Mouse (Mus musculus) hindlimb bud, embryonic 11.5 days (tissue): ENCODE results near the gene Gm20458.

Source experiments
- DNase-seq: peaks from one replicate; pipeline ENCODE4 v3.0.0-alpha.2; 2012; ENCODE audit warnings: low read depth, low spot score; ENCODE audit errors: extremely low spot score

The Gm20458 gene

DNA sequence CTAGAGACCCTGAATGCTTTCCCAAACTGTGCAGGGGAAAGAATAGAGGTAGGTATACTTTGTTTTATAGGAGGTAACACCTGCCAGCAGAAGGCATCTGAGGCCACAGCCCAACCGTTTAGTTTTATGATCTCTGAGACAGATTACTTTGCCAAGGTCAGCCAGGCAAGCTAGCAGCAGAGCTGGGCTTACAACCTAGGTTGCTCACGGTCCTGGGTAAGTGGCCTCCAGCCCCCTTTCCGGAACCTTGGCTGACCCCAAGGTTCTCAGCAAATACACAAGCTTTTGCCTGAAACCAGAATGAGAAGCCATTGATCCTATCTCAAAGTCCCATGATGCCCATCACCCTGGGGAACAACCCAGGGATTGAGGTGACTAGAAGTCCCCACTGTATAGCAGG is 26.1 kb upstream of the Gm20458 start:
- no peak for DNase-seq

DNA sequence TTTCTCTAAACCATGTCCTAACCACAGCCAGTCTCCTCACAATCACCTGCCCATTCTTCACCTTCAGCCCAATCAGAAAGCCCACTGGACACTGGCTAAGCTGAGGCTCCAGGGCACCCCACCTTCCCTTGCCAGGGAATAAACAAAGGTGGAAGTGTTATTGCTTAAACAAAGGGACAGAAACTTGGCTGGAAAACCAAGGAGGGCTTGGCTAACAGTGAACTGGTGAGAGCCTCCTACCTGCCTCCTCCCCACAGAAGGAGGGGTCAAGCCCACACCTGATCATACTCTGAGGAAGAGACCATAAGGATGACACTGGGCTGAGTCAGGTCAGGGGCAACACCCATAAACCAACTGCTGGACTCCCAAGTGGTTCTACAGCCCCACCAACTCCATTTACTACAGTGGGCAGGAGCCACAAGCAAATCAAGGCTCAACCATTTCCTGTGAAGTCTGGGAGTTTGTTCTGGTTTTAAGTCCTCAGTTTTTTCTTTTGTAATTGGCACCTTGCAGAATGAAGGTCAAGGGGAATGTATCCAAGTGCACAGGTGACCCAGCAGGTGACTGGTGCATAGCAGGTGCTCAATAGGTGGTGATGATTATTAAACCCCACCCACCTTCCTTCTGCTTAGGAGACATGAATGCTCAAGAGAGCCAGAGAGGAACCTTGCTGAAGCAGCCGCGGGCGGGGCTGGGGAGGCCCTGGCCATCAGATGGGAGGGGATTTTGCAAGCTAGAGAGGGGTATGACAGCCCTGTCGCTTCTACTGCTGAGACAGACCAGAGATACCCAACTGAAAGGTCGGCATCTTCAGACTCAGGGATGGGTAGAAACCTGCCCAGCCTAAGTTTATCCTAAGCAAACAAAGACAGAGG is 25.3 kb upstream of the Gm20458 start:
- no peak for DNase-seq

DNA sequence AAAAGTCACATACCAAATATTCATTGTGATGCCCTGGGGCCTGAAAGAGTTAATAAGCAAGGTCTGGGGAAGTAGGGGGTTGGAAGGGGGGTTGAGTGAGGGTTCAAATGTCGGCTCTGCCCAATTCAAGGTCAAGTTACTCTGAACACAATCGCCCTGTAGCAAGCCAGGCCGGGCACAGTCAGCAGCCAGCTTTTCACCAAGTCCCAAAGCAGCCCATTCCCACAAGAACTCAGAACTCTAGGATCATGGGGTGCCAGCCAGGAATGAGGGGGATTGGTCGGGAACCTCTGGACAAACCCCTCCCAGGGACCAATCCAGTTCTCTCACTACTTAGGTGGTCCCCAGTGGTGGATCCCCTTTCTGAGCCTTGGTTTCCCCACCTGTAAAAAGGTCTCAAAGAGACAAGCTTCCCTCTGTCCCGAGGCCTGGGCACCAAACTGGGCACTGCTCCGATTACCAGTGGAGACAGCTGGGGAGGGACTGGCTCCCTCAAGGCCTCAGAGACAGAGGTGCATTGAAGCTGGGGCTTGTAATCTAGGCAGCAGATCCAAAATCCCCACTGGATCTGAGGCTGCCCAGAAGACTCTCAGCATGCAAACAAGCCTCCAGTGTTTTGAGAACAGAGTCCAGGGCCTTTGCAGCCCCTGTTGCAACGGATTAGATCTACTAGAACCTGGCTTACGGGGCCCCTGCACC is 24.4 kb upstream of the Gm20458 start:
- DNase-seq = no peak

DNA sequence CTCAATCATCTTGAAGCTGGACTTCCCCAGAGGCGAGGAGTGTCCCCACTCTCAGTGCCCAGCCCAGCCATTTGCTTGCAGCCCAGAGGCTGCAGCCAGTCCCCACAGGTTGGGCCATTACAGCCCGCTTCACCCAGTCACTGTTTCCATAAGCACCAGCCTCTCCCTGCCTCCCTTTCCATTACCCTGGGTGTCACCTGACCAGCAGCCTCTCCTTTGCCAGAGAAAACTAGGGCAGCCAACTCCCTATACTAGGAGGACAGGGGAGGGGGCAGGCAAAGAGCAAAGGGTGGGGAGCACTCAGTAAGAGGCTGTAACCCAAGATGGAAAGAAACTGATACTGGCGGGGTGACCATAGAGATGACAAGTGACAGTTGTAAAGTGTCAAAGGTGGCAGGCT is 23.8 kb upstream of the Gm20458 start:
- DNase-seq = no peak

DNA sequence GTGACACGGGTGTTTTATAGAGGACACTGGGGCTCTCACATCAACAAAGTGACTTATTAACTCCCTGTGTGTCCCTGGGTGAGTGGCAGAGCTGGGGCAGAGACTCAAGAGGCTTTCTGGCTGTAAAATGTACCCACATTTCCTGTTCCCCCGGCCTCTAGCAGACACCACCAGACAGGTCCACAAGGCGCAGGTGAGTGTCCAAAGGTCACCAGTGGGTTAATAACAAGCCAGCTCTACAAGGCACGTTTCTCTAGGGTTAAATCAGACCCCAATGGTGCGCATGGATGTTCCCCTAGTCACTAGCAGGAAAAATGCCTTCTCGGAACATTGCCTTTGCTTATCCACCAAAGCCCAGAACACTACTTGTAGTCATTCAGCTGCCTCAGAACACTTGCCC is 23.1 kb upstream of the Gm20458 start:
- no peak for DNase-seq

DNA sequence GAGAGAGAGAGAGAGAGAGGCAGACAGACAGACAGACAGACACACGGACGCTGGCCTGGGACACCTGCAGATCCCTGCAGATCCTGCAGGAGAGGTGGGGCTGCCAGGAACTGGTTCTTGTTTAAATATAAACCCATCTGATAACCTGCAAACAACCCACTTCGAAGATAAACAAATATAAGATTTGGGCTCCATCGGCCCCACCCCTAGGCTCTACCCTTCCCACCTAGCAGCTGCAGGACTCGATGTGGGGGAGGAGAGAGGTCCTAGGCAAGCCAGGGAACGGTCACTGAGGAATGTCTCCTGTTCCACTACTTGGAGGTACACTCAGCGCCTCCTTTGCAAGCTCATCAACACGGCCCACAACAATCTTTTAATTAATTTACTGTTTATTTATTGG is 22.5 kb upstream of the Gm20458 start:
- DNase-seq = no peak

DNA sequence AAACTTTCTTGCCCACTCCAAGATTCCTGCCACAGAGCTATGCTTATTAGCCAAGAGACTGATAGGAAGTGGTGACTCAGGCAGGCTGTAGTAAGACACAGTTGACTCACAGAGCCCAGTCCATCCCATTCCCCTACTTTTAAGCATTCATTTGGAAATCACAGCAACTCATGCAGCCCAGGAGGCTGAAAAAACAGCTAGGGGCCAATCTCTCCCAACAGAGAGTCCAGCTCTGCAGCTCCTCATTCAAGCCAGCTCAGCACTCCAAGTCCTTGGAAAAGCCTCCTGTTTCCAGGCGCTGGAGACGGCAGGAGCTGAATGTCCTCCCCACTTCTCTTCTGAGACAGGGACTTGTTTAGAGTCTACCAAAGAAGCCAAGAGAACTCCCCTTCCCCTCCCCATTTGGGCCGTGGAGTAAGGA is 21.8 kb upstream of the Gm20458 start:
- no peak for DNase-seq

DNA sequence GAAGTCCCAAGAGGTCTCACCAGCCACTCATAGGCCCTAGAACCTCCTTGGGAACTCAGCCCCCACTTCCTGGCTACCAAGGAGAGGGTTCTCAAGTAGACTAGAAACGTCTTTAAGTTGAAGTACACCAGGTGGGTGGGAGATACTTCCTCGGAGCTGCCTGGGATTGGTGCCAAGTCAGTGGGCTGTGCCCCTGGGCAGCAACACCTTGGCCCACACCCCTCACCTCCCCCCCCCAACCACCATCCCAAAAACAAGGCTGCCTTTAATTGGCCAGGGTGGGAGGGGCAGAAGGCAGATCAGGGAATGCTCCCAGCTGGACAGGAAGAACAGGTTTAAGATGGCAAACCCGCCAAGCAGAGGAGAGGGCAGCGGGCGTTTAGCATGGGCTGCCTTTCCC is 20.5 kb upstream of the Gm20458 start:
- no peak for DNase-seq

DNA sequence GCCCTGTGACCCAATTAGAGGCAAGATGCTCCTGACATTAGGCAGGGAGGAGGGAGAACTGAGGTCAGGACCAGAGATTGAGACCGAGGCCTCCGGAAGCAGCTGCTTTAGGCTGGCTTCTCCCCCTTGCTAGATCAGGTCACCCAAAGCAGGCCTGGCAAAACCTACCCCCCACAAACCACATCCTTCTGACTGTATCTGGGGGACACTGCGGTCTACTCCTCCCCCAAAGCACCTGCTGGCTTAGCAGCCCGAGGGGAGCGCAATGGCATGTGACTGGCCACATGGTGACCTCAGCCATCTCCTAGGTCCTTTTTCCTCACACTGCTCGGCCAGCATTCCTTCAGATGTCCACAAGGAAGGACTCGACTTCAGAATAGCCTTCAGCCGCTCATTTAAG is 19.6 kb upstream of the Gm20458 start:
- no peak for DNase-seq

DNA sequence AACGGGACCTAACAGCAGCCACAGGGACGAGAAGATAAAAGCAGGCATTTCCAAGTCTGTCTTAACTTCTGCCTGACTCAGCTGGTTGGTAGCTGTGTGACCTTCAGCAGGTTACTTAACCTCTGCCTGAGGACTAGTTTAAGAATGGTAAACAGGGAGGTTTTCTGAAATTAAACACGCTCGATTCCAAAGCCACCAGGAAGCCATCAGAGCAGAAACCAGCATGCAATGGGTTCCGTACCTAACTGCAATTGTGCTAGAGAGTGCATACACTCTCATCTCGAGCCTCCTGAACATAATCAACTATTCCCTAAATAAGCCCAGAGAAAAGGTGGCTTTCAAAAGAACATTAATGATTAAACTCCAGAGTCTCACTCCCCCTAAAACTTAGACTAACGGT is 19.0 kb upstream of the Gm20458 start:
- no peak for DNase-seq

DNA sequence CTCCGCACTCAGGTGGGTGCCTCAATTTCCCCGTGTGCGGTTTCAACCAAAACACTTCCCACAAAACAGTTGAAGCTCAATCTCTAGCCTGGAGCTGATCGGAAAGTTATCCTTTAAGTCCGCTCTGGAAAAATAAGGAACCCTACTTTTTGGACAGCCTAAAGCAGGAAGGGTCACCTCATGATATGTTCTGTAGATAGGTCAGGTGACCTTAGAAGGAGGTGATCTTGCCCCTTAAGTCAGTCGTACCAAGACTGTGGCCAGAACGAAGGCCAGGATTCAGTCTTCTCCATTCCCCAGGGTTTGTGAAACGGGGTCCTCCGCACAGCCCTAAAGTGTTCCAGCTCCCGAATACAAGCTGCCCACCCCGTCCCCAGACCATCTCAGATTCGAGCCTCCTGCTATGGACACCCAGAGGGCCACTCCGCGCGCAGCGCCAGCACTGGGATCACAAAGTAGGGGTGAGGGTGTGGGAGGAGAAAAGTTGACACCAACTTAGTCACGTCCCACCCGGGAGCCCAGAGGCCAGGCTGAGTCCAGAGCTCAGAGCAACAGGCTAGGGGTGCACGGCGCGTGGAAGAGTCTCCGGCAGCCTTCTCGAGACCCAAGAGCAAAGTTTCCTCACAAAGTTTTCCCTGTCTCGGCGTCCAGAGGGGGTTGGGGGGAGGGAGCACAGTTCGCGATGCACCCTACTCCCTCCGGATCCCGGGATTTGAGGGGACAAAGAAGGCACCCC is 18.3 kb upstream of the Gm20458 start:
- DNase-seq = no peak

DNA sequence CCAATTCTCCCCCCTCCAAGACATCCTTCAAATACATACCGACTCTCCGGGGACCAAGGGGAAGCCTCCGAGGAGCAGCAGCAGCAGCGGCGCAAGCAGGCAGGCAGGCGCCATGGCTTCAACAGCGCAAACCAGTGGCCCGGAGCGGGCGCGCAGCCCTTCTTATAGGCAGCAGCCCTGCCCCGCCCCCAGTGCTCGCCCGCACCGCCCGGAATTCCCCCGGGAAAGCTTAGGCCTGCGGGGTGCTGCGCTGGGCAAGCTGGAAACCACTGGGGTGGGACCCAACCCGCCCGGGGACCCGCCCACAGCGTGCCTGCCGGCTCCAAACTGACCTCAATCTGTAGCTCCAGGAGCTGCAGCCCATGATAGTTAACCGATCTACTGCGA is 17.7 kb upstream of the Gm20458 start:
- no peak for DNase-seq

DNA sequence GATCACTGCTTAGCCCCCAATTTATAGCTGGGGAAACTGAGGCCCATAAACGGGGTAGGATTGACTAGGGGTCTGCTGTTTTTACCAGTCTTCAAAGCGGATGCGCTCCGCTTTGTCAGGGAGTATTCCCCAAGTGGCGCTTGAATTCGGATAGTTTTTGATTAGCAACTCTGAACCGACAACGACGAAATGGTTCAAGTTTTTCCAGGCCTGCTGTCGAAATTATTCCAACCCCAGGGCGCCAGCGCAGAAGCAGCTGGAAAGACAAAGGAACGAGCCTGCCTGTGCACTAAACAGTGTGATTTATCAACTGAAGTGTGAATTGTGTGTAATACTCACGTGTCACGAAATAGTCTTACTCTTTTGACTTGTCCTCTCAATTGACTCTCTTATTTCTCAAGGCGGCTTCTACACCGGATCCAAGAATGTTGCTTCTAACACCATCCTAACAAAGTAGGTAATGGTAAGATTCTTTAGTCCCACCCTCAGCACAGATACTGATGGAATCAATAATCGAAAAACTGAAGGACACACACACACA is 17.2 kb upstream of the Gm20458 start, which contains the start of gene Sdc4:
Gene Sdc4 (minus strand): TSS at position 428 of the 541 bp plus-strand sequence.
- no peak for DNase-seq

DNA sequence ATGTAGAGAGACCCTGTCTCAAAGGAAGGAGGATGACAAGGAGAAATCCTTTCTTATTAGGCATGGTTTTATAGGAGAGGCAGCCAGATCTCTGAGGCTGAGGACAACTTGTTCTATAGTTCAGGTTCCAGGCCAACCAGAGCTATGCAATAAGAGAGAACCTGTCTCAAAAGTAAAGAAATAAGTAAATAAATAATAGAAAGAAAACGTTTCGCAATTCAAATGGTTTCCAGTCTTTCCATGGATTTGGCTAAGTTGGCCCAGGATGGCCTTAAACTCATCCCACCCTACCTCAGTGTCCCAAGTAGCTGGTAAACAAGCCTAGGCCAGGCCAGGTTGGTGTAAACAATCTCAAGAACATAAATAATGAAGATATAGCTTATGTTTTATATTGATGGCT is 16.1 kb upstream of the Gm20458 start:
- no peak for DNase-seq

DNA sequence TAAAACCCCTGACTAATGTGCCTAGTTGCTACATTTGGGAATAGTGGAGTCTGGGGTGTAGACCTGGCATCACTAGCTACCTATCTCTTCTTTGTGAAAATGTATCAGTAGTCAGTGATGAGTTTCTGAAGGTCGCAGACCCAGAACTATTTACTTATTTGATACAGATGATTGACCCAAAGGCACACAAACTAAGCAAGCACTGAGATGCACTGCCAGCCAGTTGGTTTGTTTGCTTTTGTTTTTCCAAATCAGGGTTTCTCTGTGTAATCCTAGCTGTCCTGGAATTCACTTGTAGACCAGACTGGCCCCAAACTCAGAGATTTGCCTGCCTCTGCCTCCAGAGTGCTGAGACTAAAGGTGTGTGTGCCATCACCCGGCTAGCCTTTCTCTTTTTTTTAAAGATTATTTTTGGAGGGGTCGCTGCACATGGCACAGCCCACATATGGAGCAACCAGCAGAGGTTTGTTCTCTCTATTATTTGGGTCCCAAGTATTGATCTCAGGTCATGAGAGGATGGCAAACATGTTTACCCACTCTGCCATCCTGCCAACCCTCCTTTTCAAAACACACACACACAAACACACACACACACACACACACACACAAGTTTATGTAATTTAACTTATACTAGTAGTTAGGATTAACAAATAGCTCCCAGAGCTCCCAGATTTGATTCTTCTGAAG is 15.2 kb upstream of the Gm20458 start:
- DNase-seq = no peak

DNA sequence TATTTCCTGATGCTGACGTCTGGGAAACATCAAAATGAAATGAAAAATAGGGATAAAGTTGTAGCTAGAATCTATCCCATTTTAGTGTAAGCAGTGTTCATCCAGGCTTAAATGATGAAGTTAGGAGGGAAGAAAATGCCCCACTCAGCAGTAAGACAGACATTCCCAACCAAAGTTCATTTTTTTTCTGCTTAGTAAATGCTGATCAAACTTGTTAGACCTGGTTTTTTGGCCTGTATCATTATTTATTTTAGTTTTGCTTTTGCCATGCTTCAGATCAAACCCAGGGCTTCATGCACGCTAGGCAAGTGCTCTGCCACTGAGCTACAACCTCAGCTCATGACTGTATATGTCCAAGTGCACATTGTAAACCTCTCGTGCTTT is 14.7 kb upstream of the Gm20458 start:
- no peak for DNase-seq

DNA sequence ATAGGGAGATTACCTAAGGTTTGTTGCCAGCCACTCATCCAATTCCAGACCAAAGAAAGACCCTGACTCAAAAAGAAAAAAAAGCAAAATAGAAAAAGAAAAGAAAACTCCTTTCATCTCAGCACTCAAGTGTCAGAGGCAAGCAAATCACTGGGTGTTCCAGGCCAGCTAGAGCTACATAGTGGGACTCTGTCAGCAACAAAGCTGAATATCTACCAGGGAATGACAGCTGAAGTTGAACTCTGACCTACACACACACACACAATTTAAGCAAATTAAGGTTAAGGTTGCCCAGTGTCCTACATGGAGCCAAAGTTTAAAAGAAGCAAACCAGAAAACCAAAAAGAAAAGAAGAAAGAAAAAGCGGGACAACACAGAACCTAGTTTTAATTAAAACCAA is 12.6 kb upstream of the Gm20458 start:
- no peak for DNase-seq

DNA sequence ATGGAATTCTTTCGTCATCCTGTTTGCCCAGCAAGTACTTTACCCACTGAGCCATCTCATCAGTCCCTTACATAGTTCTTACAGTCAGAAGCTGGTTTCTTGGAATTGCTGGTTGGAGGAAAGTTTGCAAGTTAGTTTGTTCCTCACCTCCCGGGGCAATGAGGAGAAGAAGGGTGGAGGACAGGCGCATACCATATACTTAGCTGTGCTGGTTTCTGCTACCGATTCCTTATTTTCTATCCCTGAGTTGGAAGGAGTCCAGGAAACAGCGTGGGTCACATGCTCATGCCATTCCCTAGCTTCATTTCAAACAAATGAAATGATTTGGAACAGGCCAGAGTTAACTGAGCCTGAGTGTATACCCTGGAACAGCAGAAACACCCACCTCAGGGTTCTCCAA is 11.8 kb upstream of the Gm20458 start:
- DNase-seq = no peak

DNA sequence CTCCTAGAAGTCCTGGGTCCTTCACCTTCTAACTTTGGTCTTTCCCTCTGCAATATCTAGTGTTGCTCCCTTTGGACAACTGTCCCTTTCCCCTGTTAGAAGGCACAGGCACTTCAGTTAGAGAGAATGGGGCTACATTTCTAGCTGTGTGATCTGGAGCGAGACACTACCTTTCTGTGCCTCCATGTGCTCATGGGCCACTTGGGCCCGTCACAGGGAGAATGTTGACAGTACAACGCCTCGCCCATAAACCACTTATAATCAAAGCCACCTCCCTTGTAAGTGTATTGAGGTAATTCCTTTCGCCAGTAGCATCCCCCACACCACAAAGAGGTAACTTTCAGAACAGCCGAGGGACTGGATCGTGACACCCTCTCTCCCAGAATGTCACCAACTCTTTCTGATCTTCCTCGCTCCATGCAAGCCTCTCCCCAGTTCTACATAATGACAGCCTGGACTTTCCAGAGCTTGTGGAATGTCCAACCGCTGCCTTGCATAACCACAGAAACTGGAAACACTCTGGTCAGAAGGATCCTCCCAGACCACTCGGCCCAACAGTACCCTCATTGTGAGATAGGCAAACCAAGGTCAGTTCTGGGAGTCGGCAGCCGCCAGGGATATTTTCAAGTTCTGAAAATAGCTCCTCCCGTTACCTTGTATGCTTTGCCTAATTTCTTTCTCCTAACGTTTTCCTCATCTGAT is 11.3 kb upstream of the Gm20458 start:
- no peak for DNase-seq

DNA sequence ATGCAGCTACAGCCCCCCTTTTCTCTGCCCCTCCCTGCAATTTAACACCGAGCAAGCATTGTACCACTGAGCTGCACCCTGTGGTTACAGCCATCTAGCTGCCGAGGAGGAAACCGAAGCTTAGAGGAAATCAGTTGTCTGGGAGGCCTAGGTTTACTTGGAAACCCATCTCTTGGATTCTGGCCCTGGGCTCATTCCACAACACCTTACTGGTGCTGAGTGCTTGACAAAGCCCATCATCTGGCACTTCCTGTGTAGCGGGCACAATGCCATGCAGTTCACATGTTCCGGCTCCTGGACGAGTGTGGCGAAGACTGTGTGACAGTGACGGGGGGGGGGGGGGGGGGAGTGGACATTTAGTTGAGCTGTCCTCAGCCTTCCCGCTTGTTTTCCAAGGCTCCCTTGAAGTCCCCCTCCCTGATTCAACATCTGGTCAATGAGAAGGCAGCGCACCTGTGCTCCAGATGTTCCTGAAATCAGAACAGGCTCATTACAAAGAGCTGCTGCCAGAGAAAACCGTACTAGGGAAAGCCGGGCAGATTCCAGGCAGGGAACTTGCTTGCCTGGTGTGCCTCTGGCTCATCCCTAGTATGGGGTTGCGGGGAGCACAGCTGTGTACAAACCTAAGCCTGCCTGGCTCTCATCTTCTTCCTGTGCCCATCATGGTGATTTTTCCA is 8.6 kb upstream of the Gm20458 start:
- DNase-seq = no peak
